Mouse (Mus musculus): ENCODE data around the gene Adgrg5. TPM values are rescaled to one million over a fixed set of nuclear protein-coding genes. Genes with fewer than 3 reads are reported as not detected.

The Adgrg5 gene
- polyA plus RNA-seq, 1 experiment: not detected

DNA sequence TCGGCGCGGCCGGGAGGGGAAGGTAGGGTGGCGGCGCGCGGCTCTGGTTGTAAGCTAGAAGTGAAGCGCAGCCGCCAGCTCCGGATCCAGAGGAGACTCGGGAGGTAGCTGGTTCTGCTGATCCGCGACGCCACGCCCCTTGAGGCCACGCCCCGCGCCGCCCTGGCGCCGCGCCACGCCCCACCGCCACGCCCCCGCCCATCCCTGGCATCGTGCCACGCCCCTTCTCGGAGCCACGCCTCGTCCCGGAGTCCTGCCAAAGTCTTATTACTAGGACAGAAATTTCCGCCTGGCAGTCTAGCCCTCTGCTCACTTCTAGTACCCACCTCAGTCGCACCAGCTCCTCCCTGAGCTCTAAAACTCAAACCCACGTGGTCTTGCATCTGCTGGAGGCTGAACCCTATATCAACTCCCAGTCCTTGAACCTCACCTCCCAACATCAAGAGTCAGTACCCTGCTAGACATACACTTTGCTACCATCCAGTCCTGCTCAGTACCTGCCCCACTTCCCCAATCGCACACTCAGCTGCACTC, 47.2 kb upstream of the Adgrg5 start, which contains the start of gene Dok4:
Dok4 (minus strand) TSS at position 134 of the 534 bp plus-strand sequence.
- peak; percentile 38 for TF ChIP-seq USF1 (IDR thresholded peaks at IDR 0.05; ENCODE audit: low read depth)
- TF ChIP-seq POLR2AphosphoS2 (IDR thresholded peaks at IDR 0.05; ENCODE audit: insufficient read length, low read depth): peak; percentile 46
- TF ChIP-seq POLR2A (IDR thresholded peaks at IDR 0.05; ENCODE audit: insufficient read length, low read depth): peak; percentile 47
- TF ChIP-seq REST (IDR thresholded peaks at IDR 0.05; ENCODE audit: insufficient read depth, insufficient read length): no peak
- H3K4me3 ChIP-seq: peak within 1 kb of the TSS; percentile 32
- no peak within 1 kb of the TSS for H3ac ChIP-seq (ENCODE audit: control insufficient read depth, insufficient read length)
- H3K36me3 ChIP-seq (ENCODE audit: control insufficient read depth, insufficient read depth): no peaks in the 10 kb centered on the region
- H3K27me3 ChIP-seq (ENCODE audit: control insufficient read depth, insufficient read depth, insufficient read length): no peaks in the 10 kb centered on the region
- peak within 1 kb of the TSS; percentile 89 for H3K4me2 ChIP-seq (ENCODE audit: low read depth)
- no peaks in the 10 kb centered on the region for H3K79me2 ChIP-seq (ENCODE audit: control insufficient read depth, insufficient read depth)

DNA sequence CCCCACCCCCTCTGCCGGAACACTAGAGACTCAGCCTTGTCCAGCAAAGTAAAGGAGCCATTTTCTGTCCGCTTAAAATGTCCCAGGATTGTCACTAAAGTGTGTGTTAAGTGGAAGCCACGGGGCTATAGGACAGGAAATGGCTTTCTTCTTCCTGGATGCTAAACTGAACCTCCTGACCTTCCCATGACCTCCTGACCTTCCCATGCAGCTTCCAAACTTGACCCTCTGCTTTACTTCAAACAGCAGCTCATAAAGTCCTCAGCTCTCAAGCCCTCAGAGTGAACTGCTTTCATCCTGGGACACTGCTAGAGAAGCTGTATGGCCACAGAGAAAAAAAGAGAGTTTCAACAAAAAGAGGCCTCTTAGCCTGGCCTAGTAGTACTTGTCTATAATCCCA, 46.7 kb upstream of the Adgrg5 start:
- TF ChIP-seq SRF (IDR thresholded peaks at IDR 0.05; ENCODE audit: control insufficient read depth, insufficient read length, low read depth): no peak
- TF ChIP-seq REST (IDR thresholded peaks at IDR 0.05; ENCODE audit: insufficient read depth, insufficient read length): no peak
- no peak for TF ChIP-seq MYOD1 (IDR thresholded peaks at IDR 0.05; ENCODE audit: control insufficient read depth in 1 of 3, insufficient read length in 2 of 3, low read depth in 2 of 3)
- no peak for TF ChIP-seq MYOG (IDR thresholded peaks at IDR 0.05; ENCODE audit: control insufficient read depth in 1 of 3, insufficient read depth in 1 of 3, insufficient read length in 2 of 3, low read depth in 2 of 3)
- TF ChIP-seq E2F4 (IDR thresholded peaks at IDR 0.05; ENCODE audit: insufficient read depth): no peak
- no peak for TF ChIP-seq POLR2AphosphoS2 (IDR thresholded peaks at IDR 0.05; ENCODE audit: insufficient read length, low read depth)
- TF ChIP-seq MAX (IDR thresholded peaks at IDR 0.05; ENCODE audit: low read depth): no peak
- TF ChIP-seq USF1 (IDR thresholded peaks at IDR 0.05; ENCODE audit: low read depth): no peak
- TF ChIP-seq TCF3 (IDR thresholded peaks at IDR 0.05; ENCODE audit: insufficient read length, low read depth): no peak
- H3K4me2 ChIP-seq (ENCODE audit: low read depth): no peak overlapping the region
- no peak overlapping the region for H3K4me3 ChIP-seq
- no peaks in the 10 kb centered on the region for H3K27me3 ChIP-seq (ENCODE audit: control insufficient read depth, insufficient read depth, insufficient read length)
- H3K79me2 ChIP-seq (ENCODE audit: control insufficient read depth, insufficient read depth): no peaks in the 10 kb centered on the region
- no peak overlapping the region for H3ac ChIP-seq (ENCODE audit: control insufficient read depth, insufficient read length)
- no peaks in the 10 kb centered on the region for H3K36me3 ChIP-seq (ENCODE audit: control insufficient read depth, insufficient read depth)

DNA sequence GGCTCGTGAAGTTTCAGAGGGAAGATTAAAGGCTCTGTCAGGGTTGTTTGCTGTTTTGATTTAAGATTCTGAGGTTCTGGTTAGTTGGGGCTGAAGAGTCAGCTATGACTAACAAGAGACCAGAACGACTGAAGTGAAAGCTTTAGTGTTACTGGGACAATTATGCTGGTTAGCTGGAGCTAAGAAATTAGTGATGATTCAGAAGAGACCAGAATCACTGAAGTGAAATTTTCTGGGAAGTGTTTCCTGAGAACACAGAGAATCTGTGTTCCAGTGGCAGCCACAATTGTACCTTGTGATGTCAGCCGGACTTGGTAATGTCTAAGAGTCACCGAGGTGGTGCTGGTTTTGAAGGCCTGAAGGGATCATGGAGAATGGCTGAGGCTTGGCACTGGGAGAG, 42.8 kb upstream of the Adgrg5 start:
- Histone ChIP-seq H3K36me3 (ENCODE audit: control insufficient read depth, insufficient read depth) (no peaks in the 10 kb centered on the region), H3K79me2 (ENCODE audit: control insufficient read depth, insufficient read depth) (no peaks in the 10 kb centered on the region), H3K4me2 (ENCODE audit: low read depth) (no peak overlapping the region), H3K27me3 (ENCODE audit: control insufficient read depth, insufficient read depth, insufficient read length) (no peaks in the 10 kb centered on the region), H3K4me3 (no peak overlapping the region), H3ac (ENCODE audit: control insufficient read depth, insufficient read length) (no peak overlapping the region)
- TF ChIP-seq CEBPB (IDR thresholded peaks at IDR 0.05; ENCODE audit: insufficient read depth, poor library complexity, severe bottlenecking) (no peak), E2F4 (IDR thresholded peaks at IDR 0.05; ENCODE audit: insufficient read depth) (no peak), MYOD1 (IDR thresholded peaks at IDR 0.05; ENCODE audit: control insufficient read depth in 1 of 3, insufficient read length in 2 of 3, low read depth in 2 of 3) (no peak), USF1 (IDR thresholded peaks at IDR 0.05; ENCODE audit: low read depth) (no peak), SRF (IDR thresholded peaks at IDR 0.05; ENCODE audit: control insufficient read depth, insufficient read length, low read depth) (no peak), TCF12 (IDR thresholded peaks at IDR 0.05; ENCODE audit: insufficient read depth, poor library complexity, severe bottlenecking) (no peak), MYOG (IDR thresholded peaks at IDR 0.05; ENCODE audit: control insufficient read depth in 1 of 3, insufficient read depth in 1 of 3, insufficient read length in 2 of 3, low read depth in 2 of 3) (no peak), POLR2AphosphoS2 (IDR thresholded peaks at IDR 0.05; ENCODE audit: insufficient read length, low read depth) (no peak), REST (IDR thresholded peaks at IDR 0.05; ENCODE audit: insufficient read depth, insufficient read length) (no peak), MAX (IDR thresholded peaks at IDR 0.05; ENCODE audit: low read depth) (no peak), POLR2A (IDR thresholded peaks at IDR 0.05; ENCODE audit: insufficient read length, low read depth) (no peak), TCF3 (IDR thresholded peaks at IDR 0.05; ENCODE audit: insufficient read length, low read depth) (no peak)

DNA sequence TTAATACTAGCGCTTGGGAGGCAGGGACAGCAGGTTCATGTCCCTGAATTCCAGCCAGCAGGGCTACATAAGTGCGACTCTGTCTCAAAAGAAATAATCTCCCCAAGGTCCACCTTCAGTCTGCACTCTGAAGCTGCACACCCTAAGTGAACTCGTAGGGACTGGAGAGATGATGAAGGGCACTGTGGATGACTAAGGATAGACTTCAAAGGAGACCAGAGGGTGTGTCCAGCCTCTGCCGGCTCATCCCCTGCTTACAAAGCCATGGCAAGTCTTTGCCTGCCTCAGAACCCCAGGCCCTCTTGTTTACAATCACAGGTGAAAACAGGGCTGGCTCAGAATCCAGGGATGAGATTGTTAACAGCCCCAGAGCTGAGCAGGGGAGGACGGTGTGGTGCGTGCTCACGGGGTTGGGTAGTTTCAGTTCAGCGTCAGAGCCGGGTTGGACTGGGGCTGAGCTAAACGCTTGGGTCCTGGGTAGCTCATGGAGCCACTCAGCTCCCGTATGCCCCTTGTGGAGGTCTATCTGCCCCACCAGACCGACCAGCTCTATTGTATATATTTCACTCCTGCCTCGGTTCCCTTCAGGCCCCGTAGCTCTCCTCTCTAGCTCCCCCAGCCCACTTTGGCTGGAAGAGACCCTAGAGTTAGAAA, 35.0 kb upstream of the Adgrg5 start:
- H3K4me3 ChIP-seq: no peak overlapping the region
- TF ChIP-seq E2F4 (IDR thresholded peaks at IDR 0.05; ENCODE audit: insufficient read depth) (no peak), SRF (IDR thresholded peaks at IDR 0.05; ENCODE audit: control insufficient read depth, insufficient read length, low read depth) (no peak), POLR2AphosphoS2 (IDR thresholded peaks at IDR 0.05; ENCODE audit: insufficient read length, low read depth) (no peak), TCF12 (IDR thresholded peaks at IDR 0.05; ENCODE audit: insufficient read depth, poor library complexity, severe bottlenecking) (no peak), MAX (IDR thresholded peaks at IDR 0.05; ENCODE audit: low read depth) (no peak), TCF3 (IDR thresholded peaks at IDR 0.05; ENCODE audit: insufficient read length, low read depth) (no peak), USF1 (IDR thresholded peaks at IDR 0.05; ENCODE audit: low read depth) (no peak), CEBPB (IDR thresholded peaks at IDR 0.05; ENCODE audit: insufficient read depth, poor library complexity, severe bottlenecking) (no peak), MYOD1 (IDR thresholded peaks at IDR 0.05; ENCODE audit: control insufficient read depth in 1 of 3, insufficient read length in 2 of 3, low read depth in 2 of 3) (no peak), REST (IDR thresholded peaks at IDR 0.05; ENCODE audit: insufficient read depth, insufficient read length) (no peak), MYOG (IDR thresholded peaks at IDR 0.05; ENCODE audit: control insufficient read depth in 1 of 3, insufficient read depth in 1 of 3, insufficient read length in 2 of 3, low read depth in 2 of 3) (no peak), POLR2A (IDR thresholded peaks at IDR 0.05; ENCODE audit: insufficient read length, low read depth) (no peak)

More for the DNA sequence above, 35.0 kb upstream of the Adgrg5 start:
- H3ac ChIP-seq (ENCODE audit: control insufficient read depth, insufficient read length): no peak overlapping the region
- H3K27me3 ChIP-seq (ENCODE audit: control insufficient read depth, insufficient read depth, insufficient read length): peaks cover 12% of the 10 kb centered on the region
- H3K36me3 ChIP-seq (ENCODE audit: control insufficient read depth, insufficient read depth): no peaks in the 10 kb centered on the region
- no peak overlapping the region for H3K4me2 ChIP-seq (ENCODE audit: low read depth)
- H3K79me2 ChIP-seq (ENCODE audit: control insufficient read depth, insufficient read depth): no peaks in the 10 kb centered on the region
